Mouse (Mus musculus): ENCODE measurements at regions not wholly inside any gene's neighbourhood (a gene's known extent, or its start where the extent isn't known, plus 50 kb on each side); places are given as distances from the start of the nearest gene placed in this dataset.
A peak's percentile ranks its signal among the peaks of the same experiment; 100 is the strongest.

DNA sequence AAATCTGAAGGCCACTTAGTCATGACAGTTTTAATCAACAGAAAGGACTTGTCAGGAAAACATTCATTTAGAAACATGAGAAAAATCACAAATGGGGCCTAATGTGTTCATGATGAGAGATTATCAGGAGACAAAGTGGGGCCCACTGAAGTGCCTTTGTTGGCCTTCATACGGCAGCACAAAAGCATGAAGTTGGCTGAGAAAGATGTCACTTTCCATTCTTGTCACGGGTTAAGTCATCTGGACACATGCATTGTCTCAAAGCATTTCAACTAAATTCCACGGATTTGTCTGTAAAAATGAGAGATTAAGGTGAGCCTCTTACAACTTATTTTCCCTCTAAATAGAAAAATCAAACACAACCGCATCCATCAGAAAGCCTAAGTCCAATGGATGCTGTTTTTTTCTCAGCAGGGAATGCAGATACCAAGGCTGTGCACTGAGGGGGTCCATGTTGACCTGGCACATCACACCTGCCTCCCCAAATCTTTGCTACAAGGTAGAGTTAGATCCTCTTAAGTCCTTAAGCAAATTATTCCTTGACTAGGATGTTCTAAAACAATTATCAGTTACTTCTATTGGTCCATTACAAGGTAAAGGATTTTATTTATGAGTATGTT lies 1679.2 kb downstream of the 4930444P10Rik start:
- H3K36me3 ChIP-seq (ENCODE audit: control insufficient read depth, insufficient read depth, low read length), result no peaks in the 10 kb centered on the region
- H3K27me3 ChIP-seq (ENCODE audit: control insufficient read depth, insufficient read depth, low read length), result no peaks in the 10 kb centered on the region
- ATAC-seq (ENCODE audit: low FRiP score, low read depth) (no peak), DNase-seq (ENCODE audit: low spot score) (no peak)
- no peak overlapping the region for H3K4me2 ChIP-seq (replicated peaks; ENCODE audit: low read depth, low read length, severe bottlenecking)
- 78% methylated on average over 4 of the region's 4 CpGs for WGBS
- TF ChIP-seq POLR2A (IDR thresholded peaks at IDR 0.05; ENCODE audit: borderline replicate concordance, extremely low read depth, insufficient read depth, insufficient read length), result no peak
- no peak overlapping the region for H3K4me3 ChIP-seq (replicated peaks; ENCODE audit: low read length)
- no peaks in the 10 kb centered on the region for H3K9me3 ChIP-seq (ENCODE audit: control insufficient read depth, low read length)
- no peak overlapping the region for H3K27ac ChIP-seq (replicated peaks; ENCODE audit: low read depth, low read length)
- no peak overlapping the region for H3K9ac ChIP-seq (ENCODE audit: low read depth, low read length, severe bottlenecking)
- H3K4me1 ChIP-seq (ENCODE audit: control insufficient read depth, insufficient read depth, low read length), result no peaks in the 10 kb centered on the region

DNA sequence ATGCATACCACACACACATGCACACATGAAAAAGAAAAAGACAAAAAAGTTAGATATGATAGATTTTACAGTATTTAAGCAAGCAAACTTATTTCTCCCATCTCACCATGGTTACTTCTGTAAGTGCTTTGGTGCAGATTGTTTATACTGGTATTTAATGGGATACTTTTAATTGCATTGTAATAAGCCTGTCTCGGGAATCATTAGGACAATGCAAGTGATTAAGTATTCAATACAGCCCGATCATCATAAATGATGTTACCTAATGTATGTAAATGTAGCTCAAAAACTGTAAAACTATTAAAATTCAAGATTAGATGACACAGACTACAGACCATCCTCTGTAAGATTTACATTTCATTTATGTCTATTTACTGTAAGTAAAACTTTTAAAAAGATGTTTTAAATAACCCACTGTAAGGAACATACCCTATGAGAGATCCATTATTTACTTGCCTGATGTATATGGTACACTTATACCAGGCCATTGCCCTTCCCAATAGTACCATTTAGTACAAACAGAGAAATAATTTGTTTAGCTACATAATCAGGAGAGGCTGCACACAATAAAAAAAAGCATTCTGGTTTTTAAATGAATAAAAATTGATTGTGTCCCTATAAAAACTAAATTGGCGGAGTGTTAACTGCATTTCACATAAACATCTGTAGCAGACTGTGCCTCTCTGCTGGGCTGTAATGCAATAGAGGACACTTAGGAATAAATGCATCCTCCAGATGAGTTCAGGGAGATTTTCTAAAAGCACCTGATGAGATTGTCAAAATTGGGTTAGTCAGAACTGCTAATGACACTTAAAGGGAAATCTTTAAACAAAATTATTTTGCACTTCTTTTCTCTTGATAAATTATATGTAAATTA lies 1722.9 kb downstream of the 4930444P10Rik start:
- no peak overlapping the region for H3K4me3 ChIP-seq (replicated peaks; ENCODE audit: low read length)
- DNase-seq (ENCODE audit: low spot score) (no peak), ATAC-seq (ENCODE audit: low FRiP score, low read depth) (no peak)
- H3K9me3 ChIP-seq (ENCODE audit: control insufficient read depth, low read length), result no peaks in the 10 kb centered on the region
- H3K4me1 ChIP-seq (ENCODE audit: control insufficient read depth, insufficient read depth, low read length), result no peaks in the 10 kb centered on the region
- H3K27ac ChIP-seq (replicated peaks; ENCODE audit: low read depth, low read length), result no peak overlapping the region
- no peak for TF ChIP-seq POLR2A (IDR thresholded peaks at IDR 0.05; ENCODE audit: borderline replicate concordance, extremely low read depth, insufficient read depth, insufficient read length)
- H3K4me2 ChIP-seq (replicated peaks; ENCODE audit: low read depth, low read length, severe bottlenecking), result no peak overlapping the region
- no peaks in the 10 kb centered on the region for H3K36me3 ChIP-seq (ENCODE audit: control insufficient read depth, insufficient read depth, low read length)
- 68% methylated on average over 3 of the region's 3 CpGs for whole genome bisulfite sequencing
- no peaks in the 10 kb centered on the region for H3K27me3 ChIP-seq (ENCODE audit: control insufficient read depth, insufficient read depth, low read length)
- H3K9ac ChIP-seq (ENCODE audit: low read depth, low read length, severe bottlenecking), result no peak overlapping the region

DNA sequence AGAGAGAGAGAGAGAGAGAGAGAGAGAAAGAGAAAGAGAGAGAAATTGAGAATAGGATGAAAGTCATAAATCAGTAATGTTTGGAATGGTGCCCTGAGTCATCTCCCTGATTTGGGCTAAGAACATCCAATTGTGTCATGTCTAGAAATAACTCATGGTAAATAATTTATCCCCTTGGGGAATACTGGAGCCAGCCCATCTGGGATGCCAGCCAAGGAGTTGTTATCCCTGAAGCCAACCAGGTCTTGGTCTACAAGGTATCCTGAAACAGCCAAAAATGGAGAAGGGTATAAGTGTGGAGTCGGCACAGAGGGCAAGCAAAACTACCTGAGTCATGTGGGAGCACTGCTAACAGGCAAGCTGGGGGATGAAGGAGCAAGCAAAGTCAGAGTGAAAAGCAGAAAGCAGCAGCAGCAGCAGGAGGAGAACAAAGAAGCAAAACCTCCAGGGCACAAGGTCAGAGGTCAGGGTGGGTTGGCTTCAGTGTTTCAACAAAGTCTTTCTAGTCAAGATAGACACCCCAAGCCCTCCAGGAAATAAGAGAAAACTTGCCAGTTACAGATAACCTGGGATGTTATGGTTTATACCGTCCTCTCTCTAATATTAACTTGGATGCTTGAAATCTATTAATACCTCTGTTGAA lies 1733.0 kb downstream of the 4930444P10Rik start:
- H3K9me3 ChIP-seq (ENCODE audit: control insufficient read depth, low read length), result no peaks in the 10 kb centered on the region
- no peaks in the 10 kb centered on the region for H3K36me3 ChIP-seq (ENCODE audit: control insufficient read depth, insufficient read depth, low read length)
- peaks cover 10% of the 10 kb centered on the region for H3K4me1 ChIP-seq (ENCODE audit: control insufficient read depth, insufficient read depth, low read length)
- ATAC-seq (ENCODE audit: low FRiP score, low read depth) (no peak), DNase-seq (ENCODE audit: low spot score) (peak; percentile 71)
- H3K27me3 ChIP-seq (ENCODE audit: control insufficient read depth, insufficient read depth, low read length), result no peaks in the 10 kb centered on the region
- H3K4me2 ChIP-seq (replicated peaks; ENCODE audit: low read depth, low read length, severe bottlenecking), result no peak overlapping the region
- H3K9ac ChIP-seq (ENCODE audit: low read depth, low read length, severe bottlenecking), result no peak overlapping the region
- WGBS, result 63% methylated on average over 2 of the region's 2 CpGs
- no peak overlapping the region for H3K4me3 ChIP-seq (replicated peaks; ENCODE audit: low read length)
- TF ChIP-seq POLR2A (IDR thresholded peaks at IDR 0.05; ENCODE audit: borderline replicate concordance, extremely low read depth, insufficient read depth, insufficient read length), result no peak
- H3K27ac ChIP-seq (replicated peaks; ENCODE audit: low read depth, low read length), result no peak overlapping the region

Data from limb, embryonic 14.5 days (tissue).